Mouse (Mus musculus) thymus, adult 18-20 months (tissue): Measurements from ENCODE around the gene Mastl.

Source experiments
- DNase-seq, 2 experiments: peaks; one replicate each; pipeline ENCODE4 v3.0.0; 2022; ENCODE audit warnings: mixed read lengths in 2 of 2

Gene Mastl

GRCm38 (mm10) chr2:23155777-23156607 is at the start of gene Mastl, which contains the start of gene Yme1l1:
TSS of gene Mastl (minus strand) at chr2:23156024.
TSS of gene Yme1l1 (plus strand) at chr2:23156369.
- peak; percentile 97 for DNase-seq

- peak in 1 of 2 experiments; percentile 3 for DNase-seq
Observed at GRCm38 (mm10) chr2:23202900-23203670, 47.3 kb upstream of the Mastl start.

- DNase-seq: no peak
Observed at GRCm38 (mm10) chr2:23201034-23201433, 45.2 kb upstream of the Mastl start.

- DNase-seq: no peak
Observed at GRCm38 (mm10) chr2:23194366-23194765, 38.5 kb upstream of the Mastl start.

DNA sequence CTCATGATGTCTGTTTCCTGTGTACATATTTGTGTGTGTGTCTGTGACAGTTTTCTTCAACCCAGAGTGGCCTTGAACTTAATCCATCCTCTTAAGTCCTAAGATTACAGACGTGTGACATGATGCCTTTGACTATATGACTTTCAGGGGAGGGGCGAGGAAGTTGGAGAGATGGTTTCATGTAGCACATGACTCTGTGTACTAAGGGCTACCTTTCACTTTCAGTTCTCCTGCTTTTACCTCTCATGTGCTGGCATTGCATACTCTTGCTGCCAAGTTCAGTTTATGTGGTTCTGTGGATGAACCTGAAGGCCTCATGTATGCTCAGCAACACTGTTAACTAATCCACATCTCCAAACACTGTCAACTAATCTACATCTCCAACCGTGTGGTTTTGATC is 16.5 kb upstream of the Mastl start:
- no peak for DNase-seq

DNA sequence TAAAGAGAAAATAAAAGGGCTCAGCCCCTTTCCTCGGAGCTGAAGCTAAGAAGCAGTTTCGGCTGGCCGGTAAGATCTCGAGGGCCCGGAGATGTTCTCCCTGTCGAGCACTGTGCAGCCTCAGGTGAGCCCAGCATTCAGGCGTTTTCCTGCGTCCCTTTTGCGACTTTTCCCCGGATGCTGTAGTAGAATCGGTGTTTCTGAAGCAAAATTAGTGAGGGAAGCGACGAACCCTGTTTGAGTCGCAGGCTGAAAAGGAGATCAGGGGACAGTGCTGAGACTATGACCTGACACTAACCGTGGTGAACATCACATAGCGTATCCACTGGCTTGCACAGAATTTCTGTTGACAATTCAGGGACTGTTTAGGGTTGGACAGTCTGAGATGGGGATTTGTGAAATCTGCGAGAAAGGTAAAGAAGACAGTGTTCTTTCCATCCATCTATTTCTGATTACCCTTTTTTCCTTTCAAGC is 821 bp upstream of the Mastl start:
- DNase-seq: no peak

GRCm38 (mm10) chr2:23155199-23155621 is 614 bp downstream of the Mastl start:
- no peak for DNase-seq

- no peak for DNase-seq
Observed at GRCm38 (mm10) chr2:23119573-23119972, 36.3 kb downstream of the Mastl start.

DNA sequence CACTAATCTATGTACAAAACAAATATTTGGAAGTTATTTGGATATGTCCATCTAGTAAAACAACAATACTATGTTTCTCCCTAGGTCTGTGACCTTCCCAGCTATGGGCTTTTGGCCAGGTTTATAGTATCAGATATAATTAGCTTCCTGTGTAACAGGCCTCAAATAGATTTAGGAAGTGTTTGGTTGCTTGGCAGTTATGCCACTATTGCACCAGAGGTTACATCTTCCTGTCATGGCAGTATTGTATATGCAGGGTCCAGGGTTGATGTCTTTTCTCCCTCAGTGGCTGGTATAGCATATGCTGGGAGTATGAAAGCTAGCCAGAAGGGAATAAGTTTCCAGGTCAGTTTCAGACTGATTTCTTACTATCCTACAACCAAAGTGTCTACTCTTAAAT is 53.6 kb downstream of the Mastl start:
- DNase-seq: no peak

DNA sequence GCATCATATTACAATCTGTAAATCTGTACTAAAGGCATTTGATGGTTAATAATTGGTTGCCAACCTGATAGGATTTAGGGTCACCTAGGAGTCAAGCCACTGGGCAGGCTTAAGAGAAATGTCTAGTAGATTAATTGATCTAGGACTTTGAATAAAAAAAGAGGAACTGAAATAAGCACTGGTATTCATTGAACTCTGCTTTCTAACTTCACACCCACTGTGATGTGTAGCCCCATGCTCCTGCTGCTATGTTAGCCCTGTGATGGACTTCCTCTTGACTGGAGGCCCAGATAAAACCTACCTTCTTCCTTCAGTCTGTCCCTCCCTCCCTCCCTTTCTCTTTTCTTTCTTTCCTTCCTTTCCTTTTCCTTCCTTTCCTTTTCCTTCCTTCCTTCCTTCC is 58.8 kb downstream of the Mastl start:
- no peak for DNase-seq

DNA sequence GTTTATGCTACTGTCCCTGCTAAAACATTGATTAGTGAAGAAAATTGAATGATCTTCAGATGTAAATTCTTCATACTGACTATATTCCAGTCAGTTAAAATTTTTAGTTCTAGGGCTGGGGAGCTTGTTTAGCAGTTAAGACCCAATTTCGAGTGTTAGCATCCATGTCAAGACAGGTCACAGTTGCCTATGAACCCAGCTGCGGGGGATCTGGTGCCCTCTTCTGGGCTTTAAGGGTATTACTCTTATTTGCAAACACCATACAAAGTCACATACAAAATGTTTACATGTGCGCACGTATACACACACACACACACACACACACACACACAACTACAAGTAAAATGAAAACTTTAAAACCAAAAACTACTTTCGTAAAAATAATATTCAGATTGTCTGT is 63.6 kb downstream of the Mastl start:
- no peak for DNase-seq

DNA sequence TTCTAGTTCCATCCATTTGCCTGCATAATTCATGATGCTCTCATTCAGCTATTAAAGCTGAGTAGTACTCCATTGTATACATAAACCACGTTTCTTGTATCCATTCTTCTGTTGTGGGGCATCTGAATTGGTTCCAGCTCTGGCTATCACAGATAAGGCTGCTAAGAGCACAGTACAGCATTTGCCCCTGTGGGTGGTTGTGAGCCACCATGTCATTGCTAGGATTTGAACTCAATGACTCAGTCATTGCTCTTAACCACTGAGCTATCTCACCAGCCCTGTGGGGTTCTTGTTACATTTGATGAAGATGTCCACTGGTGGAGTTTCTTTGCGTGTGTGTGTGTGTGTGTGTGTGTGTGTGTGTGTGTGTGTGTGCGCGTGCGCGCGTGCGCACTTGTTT is 71.3 kb downstream of the Mastl start:
- no peak for DNase-seq

DNA sequence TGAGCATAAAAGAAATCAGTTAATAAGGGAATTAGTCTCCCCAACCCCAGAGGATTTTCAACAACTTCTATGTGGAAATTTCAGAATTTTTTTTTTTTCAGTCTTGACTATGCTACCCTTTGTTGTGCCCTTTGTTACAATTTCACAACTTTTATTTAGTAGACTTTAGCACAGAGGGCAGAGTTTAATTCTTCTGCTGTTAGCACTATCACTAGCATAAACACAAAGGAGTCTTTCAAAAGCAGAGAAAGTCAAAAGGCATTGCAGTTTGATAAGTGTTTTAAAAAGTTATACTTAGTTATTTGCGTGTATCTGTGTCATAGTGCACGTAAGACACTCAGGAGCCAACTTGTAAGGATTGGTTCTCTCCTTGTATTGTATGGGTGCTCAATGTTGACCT is 77.2 kb downstream of the Mastl start:
- no peak for DNase-seq

DNA sequence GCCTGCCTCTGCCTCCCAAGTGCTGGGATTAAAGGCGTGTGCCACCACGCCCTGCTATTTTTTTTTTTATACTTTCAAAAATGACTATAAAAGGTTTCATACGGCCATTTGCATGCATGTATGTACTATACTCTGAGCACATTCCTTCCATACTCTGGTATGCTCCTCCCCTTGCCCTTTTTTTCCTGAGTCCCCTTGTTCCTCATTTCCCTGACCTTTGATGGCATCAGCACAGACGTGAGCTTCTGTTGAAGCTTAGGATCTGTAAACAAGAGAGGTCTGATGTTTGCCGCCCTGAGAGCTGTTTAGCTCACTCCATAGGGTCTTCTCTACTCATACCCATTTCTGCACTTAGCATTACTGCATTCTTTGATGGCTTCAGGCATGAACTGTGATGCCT is 78.1 kb downstream of the Mastl start:
- DNase-seq: no peak

- DNase-seq: no peak
Observed at GRCm38 (mm10) chr2:23076783-23077182, 79.0 kb downstream of the Mastl start.

GRCm38 (mm10) chr2:23075846-23076245 is 80.0 kb downstream of the Mastl start:
- no peak for DNase-seq

DNA sequence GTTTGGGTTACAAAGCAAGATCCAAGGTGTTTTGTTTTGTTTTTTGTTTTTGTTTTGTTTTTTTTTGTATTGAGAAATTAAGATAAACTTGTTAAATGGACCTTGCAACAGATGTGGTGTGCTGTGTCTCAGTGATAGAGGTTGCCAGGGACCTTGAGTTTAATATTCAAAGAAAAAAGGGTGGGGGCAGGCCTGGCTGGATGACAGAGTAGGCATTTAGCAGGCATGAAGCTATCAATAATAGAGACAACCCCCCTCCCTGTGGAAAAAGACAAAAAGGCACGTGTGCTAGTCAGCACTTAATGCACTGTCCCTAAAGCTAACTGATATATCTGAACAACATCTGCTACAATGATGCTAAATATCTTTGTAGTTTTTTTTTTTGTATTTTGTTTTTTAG is 84.4 kb downstream of the Mastl start:
- no peak for DNase-seq

DNA sequence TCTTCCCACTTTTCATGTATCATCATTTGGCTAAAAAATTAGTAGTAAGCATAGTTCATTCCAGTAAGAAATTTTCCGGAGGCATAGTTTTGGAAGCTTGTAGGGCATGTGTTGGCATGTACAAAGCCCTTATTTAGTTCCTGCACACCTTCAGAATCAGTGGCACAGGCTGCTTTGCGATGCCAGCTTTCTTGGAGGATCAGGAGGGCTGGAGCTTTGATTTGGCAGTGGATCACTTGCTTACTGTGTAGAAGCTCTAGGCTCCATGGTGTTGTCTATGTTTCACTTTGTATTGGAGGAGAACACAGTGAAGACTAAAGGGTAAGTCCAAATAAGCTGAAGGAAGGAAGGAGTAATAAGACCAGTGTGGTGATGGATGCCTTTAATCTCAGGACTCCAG is 85.3 kb downstream of the Mastl start:
- DNase-seq: no peak

DNA sequence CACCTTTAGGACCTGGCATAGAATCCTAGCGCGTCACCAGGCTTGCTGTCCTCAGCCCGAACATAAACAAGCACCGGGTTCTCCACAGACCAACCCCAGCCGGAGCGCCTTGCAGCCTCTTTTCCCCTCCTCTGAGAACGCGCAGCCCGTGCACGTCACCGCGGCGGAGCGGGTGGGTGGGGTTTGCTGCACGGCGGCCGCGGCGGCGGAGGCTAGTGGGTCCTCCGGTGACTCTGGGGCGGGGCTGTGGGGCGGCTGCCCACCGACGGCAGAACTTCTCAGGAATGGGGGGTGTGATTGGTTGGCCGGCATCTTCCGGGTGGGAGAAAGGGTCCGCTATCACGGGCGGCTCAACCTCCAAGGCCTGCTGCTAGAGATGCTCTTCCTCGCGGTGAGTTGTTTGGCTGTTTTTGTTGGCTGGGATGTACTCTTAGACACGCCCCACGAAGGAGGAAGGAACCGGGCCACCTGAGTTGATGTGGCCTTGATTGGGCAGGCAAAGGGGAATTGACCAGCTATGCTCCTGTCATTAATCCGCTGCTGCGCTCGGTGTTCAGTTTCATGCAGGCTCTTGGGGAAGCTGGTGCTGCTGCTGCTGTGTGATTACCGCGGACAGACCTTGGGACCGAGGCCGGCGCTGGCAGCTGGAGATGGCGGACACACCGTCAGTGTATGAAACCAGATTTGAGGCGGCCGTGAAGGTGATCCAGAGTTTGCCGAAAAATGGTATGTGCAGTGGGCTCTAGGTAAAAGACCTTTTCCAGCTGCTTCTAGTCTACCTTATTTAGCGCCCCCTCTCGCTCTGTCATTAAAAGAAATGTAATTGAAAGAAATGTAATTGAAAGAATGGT is 86.7 kb downstream of the Mastl start:
- peak; percentile 93 to 94 for DNase-seq

DNA sequence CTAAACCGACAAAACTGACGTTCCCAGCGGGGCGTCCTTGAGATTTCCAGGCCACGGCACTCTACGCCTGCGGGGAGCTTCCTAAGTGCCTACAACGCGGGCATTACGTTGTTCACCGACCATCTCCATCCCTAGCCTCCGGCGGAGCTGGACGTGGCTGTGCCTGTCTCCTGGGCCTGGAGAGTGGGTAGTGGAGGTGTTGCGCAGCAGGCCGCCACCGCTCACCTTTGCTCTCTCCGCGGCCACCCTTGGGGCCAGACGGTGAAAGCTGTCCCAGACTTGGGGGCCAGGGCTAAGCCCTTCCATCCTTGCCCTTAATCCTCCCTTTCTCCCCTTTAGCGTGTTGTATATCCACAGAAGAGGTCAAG is 87.5 kb downstream of the Mastl start:
- no peak for DNase-seq

DNA sequence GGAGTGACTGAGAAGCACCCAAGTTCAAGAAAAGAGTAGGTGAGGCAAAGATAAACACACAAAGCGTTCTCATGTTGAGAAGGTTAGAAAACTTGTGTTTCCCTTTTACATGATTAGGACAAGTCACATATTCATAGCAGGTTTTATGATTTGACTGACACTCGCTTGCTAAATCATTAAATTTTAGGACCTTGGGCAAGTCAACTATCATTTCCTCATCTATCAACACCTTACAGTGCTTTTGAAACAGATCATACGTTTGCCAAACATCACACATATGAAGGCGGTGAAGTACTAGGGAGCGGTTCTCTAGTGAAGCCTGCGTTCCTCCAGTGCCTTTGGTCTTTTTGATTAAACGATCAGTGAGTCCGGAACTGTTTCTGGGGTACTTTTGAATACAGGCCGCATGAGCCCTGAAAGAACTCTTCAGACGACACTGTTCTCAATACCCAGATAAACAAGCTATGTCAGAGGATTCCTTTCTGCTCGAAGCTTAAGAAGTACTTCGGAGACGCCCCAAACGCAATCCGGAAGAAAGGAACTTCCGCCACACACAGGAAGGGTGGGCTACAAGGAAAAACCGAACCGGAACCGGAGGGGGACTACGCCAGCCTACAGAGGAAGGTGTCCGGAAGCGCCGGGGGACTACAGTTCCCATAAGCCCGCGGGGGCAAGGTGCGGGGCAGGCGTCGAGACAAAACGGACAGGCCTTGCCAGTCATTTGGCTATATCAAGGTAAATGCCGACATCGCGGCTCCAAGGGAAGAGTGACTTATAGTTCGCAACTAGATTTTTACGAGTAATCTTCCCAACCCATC is 88.1 kb downstream of the Mastl start, which contains the start of gene Acbd5:
Gene Acbd5, plus strand, starts transcription at position 616 of the 818 bp plus-strand sequence.
- peak; percentile 96 to 97 for DNase-seq
